Mouse (Mus musculus) MEL (cell line): Measurements from ENCODE around the gene Gm13697.

Experiments used
- CTCF ChIP-seq, 3 experiments: IDR thresholded peaks in 2 of 3; conservative IDR thresholded peaks in 1 of 3; 2 replicates each; pipeline ENCODE4 v1.5.1; 2011 to 2012; ENCODE audit warnings: low read length in 3 of 3, low read depth in 2 of 3, mild to moderate bottlenecking in 2 of 3, improper control_type of control experiment in 1 of 3, inconsistent platforms in 1 of 3, mixed read lengths in 1 of 3, moderate library complexity in 1 of 3; ENCODE audit not compliant: control insufficient read depth in 1 of 3, insufficient read depth in 1 of 3, poor library complexity in 1 of 3, severe bottlenecking in 1 of 3
- GATA1 ChIP-seq: IDR thresholded peaks from 2 replicates; pipeline ENCODE4 v1.6.1; 2011; ENCODE audit warnings: low read depth, low read length, improper control_type of control experiment
- HCFC1 ChIP-seq: IDR thresholded peaks from 2 replicates; pipeline ENCODE4 v1.6.1; 2012; ENCODE audit warnings: low read depth, mild to moderate bottlenecking, inconsistent platforms, low read length, improper control_type of control experiment, moderate library complexity
- POLR2A ChIP-seq, 2 experiments: IDR thresholded peaks; 2 replicates each; pipeline ENCODE4 v1.6.1; 2011 to 2012; ENCODE audit warnings: low read length in 2 of 2, mild to moderate bottlenecking in 2 of 2, control low read depth in 1 of 2, improper control_type of control experiment in 1 of 2, low read depth in 1 of 2, moderate library complexity in 1 of 2; ENCODE audit not compliant: control insufficient read depth in 1 of 2, insufficient read depth in 1 of 2, poor library complexity in 1 of 2
- ZMIZ1 ChIP-seq: IDR thresholded peaks from 2 replicates; pipeline ENCODE4 v1.6.1; 2012; ENCODE audit warnings: low read depth, mild to moderate bottlenecking, inconsistent platforms, low read length, improper control_type of control experiment, moderate library complexity

DNA sequence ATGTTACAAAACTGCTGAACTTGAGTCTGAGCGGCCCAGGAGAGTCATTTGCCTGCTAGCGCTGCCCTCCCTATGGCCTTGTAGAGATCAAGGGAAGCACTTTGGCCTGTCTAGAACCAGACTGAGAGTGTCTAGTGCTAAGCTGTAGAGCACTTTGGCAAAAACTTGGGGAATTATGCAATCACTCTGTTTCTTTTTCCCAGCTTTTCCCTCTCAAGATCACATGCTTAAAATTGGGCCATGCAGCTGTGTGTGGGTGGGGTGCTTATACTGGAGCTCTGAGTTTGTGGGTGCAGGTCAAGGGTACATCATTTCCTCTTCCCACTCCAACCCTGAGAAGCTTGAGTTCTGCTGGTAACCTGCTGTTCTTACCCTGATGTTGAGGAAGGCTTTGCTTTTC lies 38.4 kb downstream of the Gm13697 start:
- no peak for TF ChIP-seq POLR2A (IDR thresholded peaks at IDR 0.05; ENCODE audit: control insufficient read depth in 1 of 2, insufficient read depth in 1 of 2, low read depth in 1 of 2, low read length in 2 of 2, poor library complexity in 1 of 2)
- no peak for TF ChIP-seq CTCF (IDR thresholded peaks at IDR 0.05 in 2 of 3, conservative IDR thresholded peaks at IDR 0.05 in 1 of 3; ENCODE audit: control insufficient read depth in 1 of 3, insufficient read depth in 1 of 3, low read depth in 2 of 3, low read length in 3 of 3, poor library complexity in 1 of 3, severe bottlenecking in 1 of 3)
- no peak for TF ChIP-seq GATA1
- no peak for TF ChIP-seq HCFC1
- no peak for TF ChIP-seq ZMIZ1
